Mouse (Mus musculus): ENCODE measurements around the gene Mrpl23. TPM values are rescaled to one million over a fixed set of nuclear protein-coding genes. Genes with fewer than 3 reads are reported as not detected.

Mrpl23 gene
- total RNA-seq (2022): 1 to 10 TPM; 3.4 to 8.4 (median 7.0) TPM

DNA sequence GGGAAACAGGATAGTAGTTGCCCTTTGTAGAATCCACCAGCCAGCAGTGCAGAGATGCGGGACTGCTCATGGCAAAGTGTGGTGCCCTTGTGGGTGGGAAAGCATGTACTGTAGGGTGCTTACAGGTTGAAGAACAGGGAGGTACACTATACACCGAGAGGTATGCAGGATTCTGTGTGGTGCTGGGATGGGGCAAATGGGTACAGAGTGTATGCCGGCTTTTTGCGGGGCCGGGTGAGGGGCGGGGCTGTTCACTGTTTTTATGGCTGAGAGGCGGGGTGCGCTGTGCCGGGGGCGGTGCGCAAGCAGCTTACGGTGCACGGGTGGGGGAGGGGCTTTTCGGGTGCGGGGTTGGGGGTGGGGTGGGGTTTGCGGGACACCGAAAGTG lies at the start of gene Mrpl23:
TSS of gene Mrpl23 (plus strand) at position 16 of the 388 bp plus-strand sequence.
- DNase-seq (ENCODE audit: low spot score in 2 of 2): peak in 1 of 2 experiments; percentile 12

GRCm38 (mm10) chr7:142483136-142483535 lies 49.4 kb upstream of the Mrpl23 start:
- DNase-seq (ENCODE audit: low spot score in 2 of 2): no peak

GRCm38 (mm10) chr7:142484780-142485179 lies 47.7 kb upstream of the Mrpl23 start:
- no peak for DNase-seq (ENCODE audit: low spot score in 2 of 2)

- no peak for DNase-seq (ENCODE audit: low spot score in 2 of 2)
Measured at GRCm38 (mm10) chr7:142486751-142487162, 45.7 kb upstream of the Mrpl23 start.

GRCm38 (mm10) chr7:142487341-142487859 lies 45.1 kb upstream of the Mrpl23 start:
- DNase-seq (ENCODE audit: low spot score in 2 of 2): no peak

DNA sequence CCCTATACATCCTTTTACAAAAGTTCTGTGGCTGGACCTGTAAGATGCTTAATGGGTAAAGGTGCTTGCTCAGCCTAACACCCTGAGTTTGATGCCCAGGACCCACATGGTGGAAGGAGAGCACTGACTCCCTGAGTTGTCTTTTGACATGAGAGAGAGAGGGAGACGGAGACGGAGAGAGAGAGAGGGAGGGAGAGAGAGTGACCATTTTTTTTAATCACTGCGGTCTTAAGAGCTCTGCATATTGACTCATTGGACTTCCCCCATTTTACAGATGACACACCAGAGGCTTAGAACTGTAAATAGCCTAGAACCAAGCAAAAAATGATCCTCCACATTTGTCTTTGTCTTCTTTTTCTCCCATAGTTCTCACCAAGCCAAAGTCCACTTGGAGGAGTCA lies 44.4 kb upstream of the Mrpl23 start:
- no peak for DNase-seq (ENCODE audit: low spot score in 2 of 2)

DNA sequence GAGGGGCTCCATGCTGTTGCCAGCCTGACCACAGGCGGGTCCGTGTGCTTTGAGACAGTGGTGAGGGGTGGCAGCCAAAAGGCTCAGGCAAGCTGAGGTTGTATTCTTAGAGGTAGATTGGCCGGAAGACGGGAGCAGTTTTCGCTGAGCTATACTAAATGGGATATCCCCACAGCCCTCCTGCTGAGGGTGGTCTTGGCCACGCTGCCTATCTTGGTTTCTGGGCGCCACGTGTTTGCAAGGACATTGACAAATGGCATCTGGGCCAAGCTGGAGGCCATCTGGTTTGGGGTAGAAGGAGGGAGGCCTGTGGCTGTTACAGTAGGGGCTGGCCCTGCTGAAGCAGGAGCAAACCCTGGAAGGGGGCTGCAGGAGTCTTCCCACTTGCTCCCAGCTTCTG lies 39.0 kb upstream of the Mrpl23 start:
- DNase-seq (ENCODE audit: low spot score in 2 of 2): no peak

DNA sequence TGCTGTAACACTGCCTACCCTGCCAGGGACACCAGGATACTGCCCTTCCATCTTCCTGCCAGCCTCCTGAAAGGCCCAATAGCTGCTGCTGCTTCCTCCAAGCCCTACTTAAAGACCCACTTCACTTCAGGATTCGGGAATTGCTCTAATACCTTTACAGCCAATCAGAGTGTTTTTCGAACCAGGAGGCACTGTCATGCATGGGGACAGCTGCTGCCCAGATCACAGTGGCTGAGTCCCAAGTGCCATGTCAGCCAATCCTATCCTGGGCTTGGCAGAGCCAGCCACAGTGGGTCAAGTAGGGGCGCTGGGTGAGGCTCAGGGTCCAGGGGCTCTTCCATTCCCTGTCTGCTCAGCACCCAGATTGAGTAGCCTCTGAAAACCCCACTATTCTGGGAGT lies 36.3 kb upstream of the Mrpl23 start:
- no peak for DNase-seq (ENCODE audit: low spot score in 2 of 2)

- no peak for DNase-seq (ENCODE audit: low spot score in 2 of 2)
Measured at GRCm38 (mm10) chr7:142496800-142497199, 35.7 kb upstream of the Mrpl23 start.

- no peak for DNase-seq (ENCODE audit: low spot score in 2 of 2)
Measured at GRCm38 (mm10) chr7:142497775-142498174, 34.7 kb upstream of the Mrpl23 start.

GRCm38 (mm10) chr7:142498575-142498974 lies 33.9 kb upstream of the Mrpl23 start, which contains the start of gene Tnnt3:
TSS of gene Tnnt3 (plus strand) at chr7:142498836.
- DNase-seq (ENCODE audit: low spot score in 2 of 2): no peak

GRCm38 (mm10) chr7:142499010-142499721 lies 33.3 kb upstream of the Mrpl23 start:
- no peak for DNase-seq (ENCODE audit: low spot score in 2 of 2)

DNA sequence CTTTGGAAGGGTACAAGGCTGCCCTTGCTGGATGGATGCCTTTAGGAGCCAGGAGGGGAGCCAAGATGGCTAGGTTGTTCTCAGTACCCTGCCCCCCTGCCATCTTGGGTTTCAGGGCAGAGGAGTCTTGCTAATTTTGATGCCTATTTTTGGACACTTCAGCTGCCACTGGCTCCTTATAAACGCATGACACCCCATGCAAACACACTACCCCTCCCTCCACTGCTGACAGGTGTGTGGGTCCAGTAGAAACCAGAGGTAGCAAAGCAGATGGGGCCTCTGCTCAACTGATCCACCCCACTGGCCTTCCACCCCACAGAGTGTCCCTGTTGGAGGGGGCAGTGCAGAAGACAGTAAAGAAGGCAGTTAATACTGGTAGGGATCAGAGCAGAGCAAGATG lies 32.5 kb upstream of the Mrpl23 start:
- DNase-seq (ENCODE audit: low spot score in 2 of 2): no peak

DNA sequence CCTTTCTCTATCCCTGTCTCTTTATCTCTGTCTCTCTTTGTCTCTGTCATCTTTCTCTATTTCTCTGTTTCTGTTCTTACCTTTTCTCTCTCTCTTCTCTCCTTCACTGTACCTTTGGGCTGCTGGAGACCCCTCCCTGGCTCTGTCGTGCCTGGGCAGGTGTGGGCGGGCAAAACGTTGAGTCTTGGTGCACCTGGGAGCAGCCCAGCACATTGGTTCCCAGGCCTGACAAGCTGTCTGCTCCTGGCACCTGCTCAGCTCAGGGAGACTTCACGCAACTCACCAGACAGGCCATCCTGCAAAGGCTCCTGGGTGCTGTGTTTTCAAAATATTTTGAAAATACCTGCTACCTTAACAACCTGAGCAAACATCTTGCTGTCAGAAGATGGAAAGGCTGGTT lies 29.3 kb upstream of the Mrpl23 start:
- no peak for DNase-seq (ENCODE audit: low spot score in 2 of 2)

DNA sequence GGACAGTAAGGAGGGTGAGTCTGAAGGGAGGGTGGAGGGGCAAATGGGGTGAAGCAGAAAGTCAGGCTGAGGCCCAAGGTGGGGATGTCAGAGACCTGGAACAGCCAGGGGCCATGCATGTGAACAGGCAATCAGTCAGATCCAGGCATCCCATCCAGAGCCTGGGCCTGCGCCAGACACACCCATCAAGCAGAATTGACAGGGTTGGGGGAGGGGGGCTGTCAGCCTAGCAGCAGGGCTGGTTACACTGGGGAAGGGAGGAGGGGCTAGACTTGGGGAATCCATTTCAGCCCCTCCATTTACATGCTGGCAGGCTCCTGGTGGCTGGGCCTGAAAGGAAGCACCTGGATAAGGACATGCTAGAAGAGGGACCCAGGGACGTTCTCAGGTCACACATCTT lies 26.5 kb upstream of the Mrpl23 start:
- DNase-seq (ENCODE audit: low spot score in 2 of 2): no peak

DNA sequence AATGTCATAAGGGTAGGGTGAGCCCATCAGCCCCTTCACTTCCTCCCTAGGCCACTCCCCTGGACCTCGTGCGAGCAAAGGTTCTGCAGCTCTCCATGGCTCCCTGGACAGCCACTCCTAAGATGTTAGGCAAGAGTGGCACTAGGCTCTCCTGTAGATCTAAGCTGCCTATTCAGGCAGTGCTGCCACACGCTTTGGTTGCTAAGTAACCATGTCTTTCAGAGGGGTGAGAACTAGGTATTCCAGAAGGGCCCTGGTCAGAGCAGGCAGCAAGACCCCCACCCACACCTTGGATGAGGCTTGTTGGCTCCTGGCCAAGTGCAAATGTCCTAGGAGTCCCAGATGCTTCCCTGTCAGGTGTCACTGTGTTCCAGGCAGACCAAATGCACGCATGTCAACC lies 26.0 kb upstream of the Mrpl23 start:
- DNase-seq (ENCODE audit: low spot score in 2 of 2): no peak

- DNase-seq (ENCODE audit: low spot score in 2 of 2): no peak
Measured at GRCm38 (mm10) chr7:142507453-142507852, 25.0 kb upstream of the Mrpl23 start.

DNA sequence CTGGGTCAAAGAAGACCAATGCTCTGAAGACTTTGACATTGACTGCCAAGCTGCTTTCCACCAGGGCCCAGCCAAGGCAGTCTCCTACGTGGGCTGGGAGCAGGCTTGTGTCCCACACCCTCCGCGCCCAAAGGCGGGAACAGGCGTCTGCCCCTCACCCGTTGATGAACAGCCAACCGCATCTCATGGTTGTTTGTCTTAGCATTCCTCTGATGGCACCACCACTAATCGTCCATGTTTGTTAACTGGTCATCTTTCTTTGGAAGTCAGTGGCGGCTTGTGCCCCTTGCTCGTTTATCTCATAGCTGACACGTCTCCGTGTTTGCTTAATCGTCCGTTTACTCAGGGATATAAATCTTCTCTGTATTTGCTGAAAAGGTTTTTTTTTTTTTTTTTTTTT lies 23.0 kb upstream of the Mrpl23 start:
- no peak for DNase-seq (ENCODE audit: low spot score in 2 of 2)

DNA sequence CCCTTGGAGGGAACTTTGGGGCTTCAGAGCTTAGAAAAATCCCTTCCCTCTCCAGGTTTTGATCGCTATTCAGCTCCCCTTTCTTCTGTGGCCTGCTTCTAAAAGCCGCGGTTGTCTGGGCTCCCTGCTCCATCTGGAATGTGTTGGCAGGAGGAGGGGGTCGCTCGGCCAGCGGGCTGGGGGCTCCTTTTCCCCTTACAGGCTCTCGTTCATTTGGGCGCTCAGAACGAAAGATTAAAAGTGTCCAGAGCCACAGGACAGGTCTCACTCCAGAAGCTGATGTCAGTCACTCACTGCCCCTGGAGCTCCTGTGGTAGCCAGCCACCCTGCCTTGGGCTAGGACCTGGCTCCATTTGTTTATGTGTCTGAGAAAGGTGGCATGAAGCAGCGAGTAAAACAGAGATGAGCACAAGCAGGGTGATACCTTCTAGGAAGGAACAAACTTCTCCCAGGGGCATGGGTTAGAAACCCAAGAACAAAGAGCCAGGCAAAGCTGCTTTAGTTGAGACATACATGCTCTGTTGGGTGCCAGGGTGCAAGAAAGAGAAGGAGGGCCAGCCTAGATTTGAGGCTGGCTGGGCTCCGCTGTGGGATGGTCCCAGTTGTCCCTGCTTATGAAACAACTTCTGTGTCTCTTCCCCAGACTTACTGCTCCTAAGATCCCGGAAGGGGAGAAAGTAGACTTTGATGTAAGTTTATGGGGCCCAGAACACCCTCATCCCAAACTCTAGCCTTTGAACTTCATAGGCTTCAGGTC lies 22.3 kb upstream of the Mrpl23 start:
- DNase-seq (ENCODE audit: low spot score in 2 of 2): no peak

- no peak for DNase-seq (ENCODE audit: low spot score in 2 of 2)
Measured at GRCm38 (mm10) chr7:142514048-142514447, 18.4 kb upstream of the Mrpl23 start.

DNA sequence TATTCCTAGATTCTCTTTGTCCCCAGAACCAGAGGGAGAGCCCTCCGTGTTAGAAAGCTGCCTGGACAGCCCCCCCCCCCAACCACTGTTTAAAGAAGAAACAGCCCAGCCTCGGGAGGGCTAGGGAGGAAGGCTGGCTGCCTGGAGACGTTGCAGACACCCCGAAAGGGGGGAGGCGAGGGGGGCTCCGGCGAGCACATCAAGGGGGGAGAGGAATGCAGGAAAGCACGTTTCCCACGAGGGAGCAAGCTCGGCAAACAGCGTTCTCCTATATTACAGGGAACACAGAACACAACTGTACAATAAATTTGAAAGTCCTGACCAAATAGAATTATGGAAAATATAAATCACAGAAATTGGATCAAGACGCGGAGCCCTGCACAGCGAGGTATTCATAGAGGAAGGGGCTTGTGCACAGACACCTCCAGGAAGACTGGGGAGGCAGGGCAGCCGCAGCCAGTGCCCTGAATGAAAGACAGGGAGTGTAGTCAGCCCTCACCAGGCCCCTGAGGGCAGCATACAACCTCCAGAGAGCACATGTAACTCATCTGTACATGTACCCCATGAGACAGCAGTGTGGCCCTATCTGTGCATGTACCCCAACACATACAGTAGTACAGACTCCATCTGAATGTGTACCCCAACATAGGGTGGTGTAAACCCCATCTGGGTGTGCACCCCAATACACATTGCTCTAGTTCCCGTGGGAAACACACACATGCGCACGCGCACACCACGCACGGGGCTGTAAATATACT lies 16.1 kb upstream of the Mrpl23 start:
- DNase-seq (ENCODE audit: low spot score in 2 of 2): no peak

- no peak for DNase-seq (ENCODE audit: low spot score in 2 of 2)
Measured at GRCm38 (mm10) chr7:142517531-142517930, 15.0 kb upstream of the Mrpl23 start.
